Mouse (Mus musculus): ENCODE measurements around the gene Ube2e2.
A peak's percentile ranks its signal among the peaks of the same experiment; 100 is the strongest.
"Not testable (repeated sequence)": the region's sequence is repeated elsewhere in the genome, so short reads cannot be mapped to it uniquely, and the experiment has no call there.

Gene Ube2e2

GRCm38 (mm10) chr14:18628170-18628569, 265.9 kb downstream of the Ube2e2 start:
- DNase-seq (ENCODE audit: low spot score), result no peak

DNA sequence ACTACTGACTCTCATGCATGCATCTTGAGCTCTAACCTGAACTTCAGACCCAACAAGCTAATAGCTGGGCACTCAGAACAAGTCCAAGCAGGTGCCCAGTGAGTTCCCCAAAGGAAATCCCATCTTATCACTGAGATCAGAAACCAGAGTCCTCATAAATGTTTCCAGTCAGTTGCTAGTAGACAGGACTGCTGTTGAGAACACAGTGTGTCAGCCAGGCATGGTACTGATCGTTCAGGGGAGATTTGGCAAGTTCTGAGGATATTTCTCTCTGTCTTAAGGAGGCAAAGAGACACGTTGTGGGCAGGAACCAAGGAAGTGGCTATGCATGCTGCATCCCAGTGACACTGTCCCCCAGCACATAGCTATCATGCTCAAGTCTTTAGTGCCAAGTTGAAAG, 275.5 kb downstream of the Ube2e2 start:
- DNase-seq (ENCODE audit: low spot score), result no peak

GRCm38 (mm10) chr14:18601927-18602326, 292.1 kb downstream of the Ube2e2 start:
- no peak for DNase-seq (ENCODE audit: low spot score)

DNA sequence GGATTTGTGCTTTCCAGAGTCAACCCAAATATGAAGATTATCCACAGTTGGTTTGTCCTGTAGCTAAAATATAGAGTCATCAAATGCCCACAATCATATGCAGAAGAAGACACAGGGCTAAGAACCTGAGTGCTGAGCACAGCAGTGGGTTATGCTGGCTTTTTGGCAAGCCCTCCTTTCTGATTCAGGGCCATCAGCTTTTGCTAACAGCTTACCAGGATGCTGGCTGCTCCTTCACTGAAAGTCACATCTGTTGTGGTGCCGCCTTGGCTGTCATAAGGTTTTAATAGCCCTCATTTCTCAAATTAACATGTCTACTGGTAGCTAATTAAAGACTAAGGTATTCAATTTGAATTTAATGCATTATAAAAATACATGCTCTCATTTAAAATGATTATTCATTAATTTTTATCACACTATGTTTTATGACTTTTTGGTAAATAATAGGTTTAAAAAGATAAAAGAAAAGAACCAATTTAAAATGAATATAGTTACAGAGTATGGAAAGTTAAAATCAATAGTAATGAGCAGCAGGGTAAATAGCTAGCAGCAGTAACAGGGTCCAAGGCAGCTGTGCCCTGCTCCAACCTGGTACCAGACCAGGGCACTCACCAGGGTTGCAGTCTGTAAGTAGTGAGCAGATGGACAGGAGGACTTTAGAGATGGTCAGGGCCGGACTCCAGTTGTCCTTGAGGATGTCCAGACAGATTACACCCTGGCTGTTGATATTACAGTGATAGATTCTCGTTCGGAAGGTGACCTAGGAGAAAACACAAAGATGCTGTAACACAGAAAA, 307.6 kb downstream of the Ube2e2 start:
- DNase-seq (ENCODE audit: low spot score), result no peak

DNA sequence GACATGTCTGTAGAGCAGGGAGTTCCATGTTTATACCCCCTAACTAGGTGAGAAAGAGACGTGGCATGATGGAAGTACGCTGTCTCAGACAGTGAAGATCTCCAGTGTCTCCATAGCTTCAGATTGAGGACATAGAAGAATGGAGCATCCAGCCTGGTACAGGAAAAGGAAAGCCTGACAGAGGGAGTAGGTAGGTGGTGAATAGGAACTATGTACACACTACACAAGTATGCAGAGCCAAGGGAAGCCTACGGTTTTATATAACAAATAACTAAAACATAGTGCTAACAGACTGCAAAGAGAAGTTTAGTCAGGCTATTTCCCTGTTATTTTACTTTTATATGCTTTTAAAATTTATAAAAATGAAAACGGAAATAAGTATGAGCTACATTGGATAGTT, 312.3 kb downstream of the Ube2e2 start:
- DNase-seq (ENCODE audit: low spot score), result no peak

DNA sequence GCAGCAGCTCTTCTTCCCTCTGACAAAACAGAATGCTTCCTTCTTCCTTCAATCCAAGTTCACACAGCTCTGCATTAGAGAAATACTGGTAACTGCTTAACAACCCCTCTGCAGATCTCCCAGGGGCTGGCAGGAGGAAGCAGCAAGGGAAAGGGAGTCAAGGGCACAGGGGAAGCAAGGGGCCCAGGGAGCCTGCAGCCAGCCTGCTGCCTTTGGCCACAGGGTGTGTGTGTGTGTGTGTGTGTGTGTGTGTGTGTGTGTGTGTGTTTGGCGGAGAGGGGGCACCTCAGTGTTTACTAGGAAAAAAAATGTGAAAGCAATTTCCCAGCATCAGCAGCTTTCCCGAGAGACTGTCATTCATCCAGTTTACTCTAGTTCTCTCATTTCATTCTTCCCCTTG, 319.3 kb downstream of the Ube2e2 start:
- no peak for DNase-seq (ENCODE audit: low spot score)

DNA sequence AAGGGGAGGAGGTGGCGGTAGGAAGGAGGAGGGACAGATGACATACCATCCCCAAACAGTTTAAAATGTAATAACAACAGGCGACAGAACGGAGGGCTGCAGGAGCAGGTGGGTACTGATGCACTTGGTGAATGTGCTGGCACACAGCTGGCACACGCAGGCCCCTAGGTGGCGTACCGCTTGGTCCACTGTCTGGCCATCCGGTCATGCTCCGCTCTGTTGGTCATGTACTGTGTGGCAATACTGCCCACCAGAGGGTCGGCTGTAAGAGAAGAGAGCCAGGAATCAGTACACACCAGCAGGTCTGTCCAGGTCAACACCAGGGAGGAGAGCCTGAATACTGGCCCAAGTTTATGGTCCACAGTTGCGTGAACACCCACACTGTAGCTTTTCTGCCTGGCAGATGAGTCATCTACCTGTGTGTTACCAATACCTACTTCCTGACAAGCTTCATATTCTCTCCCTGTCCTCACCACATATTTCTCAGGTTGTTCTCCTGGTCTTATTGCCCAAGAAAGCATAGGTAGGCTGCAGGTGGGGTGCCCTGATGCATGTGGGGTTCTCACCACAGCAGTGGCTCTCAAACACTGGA, 319.8 kb downstream of the Ube2e2 start:
- no peak for DNase-seq (ENCODE audit: low spot score)

- no peak for DNase-seq (ENCODE audit: low spot score)
Measured at GRCm38 (mm10) chr14:18573286-18573956, 320.6 kb downstream of the Ube2e2 start.

DNA sequence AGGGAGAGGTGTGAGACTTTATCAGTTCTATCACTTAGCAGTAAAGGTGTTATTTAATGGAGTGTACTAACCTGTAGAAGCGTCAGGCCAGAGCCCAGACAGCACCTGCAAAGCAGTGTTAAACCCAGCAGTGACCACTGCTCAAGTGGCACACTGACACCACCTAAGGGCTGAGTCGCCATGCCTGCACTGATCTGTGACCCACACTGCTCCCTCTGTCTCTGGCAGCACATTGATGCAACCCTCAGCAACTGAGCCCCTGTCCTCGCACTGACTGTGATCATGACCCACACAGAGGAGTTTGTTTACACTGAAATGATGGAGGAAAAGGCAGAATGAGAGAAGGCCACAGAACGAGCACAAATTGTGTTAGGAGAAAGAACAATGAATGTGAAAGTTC, 321.2 kb downstream of the Ube2e2 start:
- peak; percentile 8 for DNase-seq (ENCODE audit: low spot score)

- DNase-seq (ENCODE audit: low spot score), result no peak
Measured at GRCm38 (mm10) chr14:18569615-18570014, 324.5 kb downstream of the Ube2e2 start.

DNA sequence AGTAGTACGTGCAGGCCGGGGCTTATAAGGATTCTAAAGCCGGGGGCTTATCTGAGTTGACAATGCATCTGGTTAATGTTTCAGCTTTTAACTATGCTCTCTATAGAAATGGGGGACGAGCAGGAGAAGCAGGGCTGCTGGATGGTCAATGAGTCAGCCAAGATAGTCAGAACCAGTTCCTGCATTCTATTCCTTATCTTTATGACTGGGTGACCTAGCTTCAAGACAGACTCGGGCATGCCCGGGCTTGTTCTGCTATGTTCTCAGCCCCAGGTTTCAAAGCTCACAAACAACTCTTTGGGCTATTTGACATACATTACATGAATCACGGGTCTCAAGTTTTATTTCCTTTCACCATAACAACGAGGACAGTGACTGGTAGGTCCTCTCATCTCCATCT, 329.1 kb downstream of the Ube2e2 start:
- DNase-seq (ENCODE audit: low spot score), result peak; percentile 35

- DNase-seq (ENCODE audit: low spot score), result no peak
Measured at GRCm38 (mm10) chr14:18555287-18555686, 338.8 kb downstream of the Ube2e2 start.

DNA sequence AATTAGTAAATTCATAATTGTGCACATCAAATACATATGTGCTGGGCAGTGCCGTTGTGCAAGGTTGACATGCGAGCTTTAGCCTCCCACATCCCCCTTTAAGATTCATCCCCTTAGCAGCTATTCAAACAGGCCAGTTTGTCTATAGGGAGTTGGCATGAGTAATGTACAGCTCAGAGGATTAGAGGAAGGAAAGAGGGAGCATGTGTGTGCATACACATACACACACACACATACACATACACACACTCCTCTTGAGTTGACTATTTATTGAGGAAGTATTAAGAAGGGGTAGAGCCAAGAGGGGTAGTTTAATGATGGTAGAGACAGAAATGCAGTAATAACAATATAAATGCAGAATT, 339.5 kb downstream of the Ube2e2 start:
- DNase-seq (ENCODE audit: low spot score), result no peak

- DNase-seq (ENCODE audit: low spot score), result no peak
Measured at GRCm38 (mm10) chr14:18553987-18554626, 340.0 kb downstream of the Ube2e2 start.

- DNase-seq (ENCODE audit: low spot score), result no peak
Measured at GRCm38 (mm10) chr14:18547541-18547940, 346.5 kb downstream of the Ube2e2 start.

DNA sequence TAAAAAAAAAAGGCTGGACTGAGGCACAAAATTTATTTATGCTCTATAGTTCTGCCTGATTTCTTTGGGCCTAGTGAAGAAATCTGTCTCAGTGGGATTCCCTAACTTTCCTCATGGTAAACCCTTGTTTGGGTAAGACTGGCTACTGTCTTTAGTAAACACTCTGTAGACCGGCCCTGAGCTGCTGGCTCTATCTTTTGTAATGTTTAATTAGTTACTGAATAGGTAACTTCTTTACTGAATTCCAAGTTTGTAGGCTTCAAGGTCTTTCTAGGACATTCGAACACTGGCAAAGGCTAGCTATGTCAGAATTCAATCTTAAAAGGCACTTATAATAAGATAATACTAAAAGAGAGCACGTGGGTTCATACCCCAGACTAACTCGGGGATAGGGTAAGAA, 355.0 kb downstream of the Ube2e2 start:
- not testable (repeated sequence) for DNase-seq (ENCODE audit: low spot score)

- no peak for DNase-seq (ENCODE audit: low spot score)
Measured at GRCm38 (mm10) chr14:18530899-18531298, 363.2 kb downstream of the Ube2e2 start.

DNA sequence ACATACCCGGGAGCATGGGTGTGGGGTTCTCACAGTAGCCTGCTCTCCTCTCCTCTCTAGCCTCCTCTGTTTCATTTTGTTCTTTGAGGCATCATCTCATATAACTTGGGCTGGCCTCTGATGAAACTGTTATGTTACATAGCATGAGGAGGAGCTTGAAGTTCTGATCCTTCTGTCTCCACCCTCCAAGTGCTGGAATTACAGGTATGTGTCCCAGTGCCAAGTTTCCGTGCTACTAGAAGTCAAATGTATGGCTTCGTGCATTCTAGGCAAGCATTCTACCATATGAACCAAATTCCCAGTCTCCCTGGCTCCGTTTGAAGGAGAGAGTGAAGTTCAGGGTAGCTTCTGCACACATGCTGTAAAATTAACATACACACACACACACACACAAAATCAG, 363.6 kb downstream of the Ube2e2 start:
- no peak for DNase-seq (ENCODE audit: low spot score)

Data from MN1 (cell line).